Mouse (Mus musculus) MEL (cell line): ENCODE results near the gene Slk. TPM values are rescaled to one million over a fixed set of nuclear protein-coding genes. Genes with fewer than 3 reads are reported as not detected.
A peak's percentile ranks its signal among the peaks of the same experiment; 100 is the strongest.

ENCODE experiments used
- DNase-seq: peaks from one replicate; pipeline ENCODE4 v3.0.0; 2011; ENCODE audit warnings: low read depth, low spot score
- H3K27ac ChIP-seq: 2 replicates; pipeline ENCODE4 v1.5.1; 2012; ENCODE audit warnings: low read depth, mild to moderate bottlenecking, control low read depth, low read length, moderate library complexity; ENCODE audit not compliant: control insufficient read depth
- H3K27me3 ChIP-seq, 2 experiments: fragments of 150-350 bp in 1 of 2; sonication (generic) in 1 of 2; 2 replicates each; pipeline ENCODE4 v1.6.1; 2012; ENCODE audit warnings: low read length in 2 of 2, mild to moderate bottlenecking in 2 of 2, improper control_type of control experiment in 1 of 2, moderate library complexity in 1 of 2; ENCODE audit not compliant: insufficient read depth in 2 of 2, control insufficient read depth in 1 of 2
- H3K36me3 ChIP-seq, 2 experiments: 2 replicates each; pipeline ENCODE4 v1.6.1; 2012 to 2014; ENCODE audit warnings: low read length in 2 of 2, improper control_type of control experiment in 1 of 2, inconsistent platforms in 1 of 2, mild to moderate bottlenecking in 1 of 2; ENCODE audit not compliant: insufficient read depth in 2 of 2, control insufficient read depth in 1 of 2
- H3K4me1 ChIP-seq, 2 experiments: fragments of 150-350 bp in 1 of 2; sonication (generic) in 1 of 2; 2 replicates each; pipeline ENCODE4 v1.6.1; 2012; ENCODE audit warnings: low read length in 2 of 2, improper control_type of control experiment in 1 of 2, mild to moderate bottlenecking in 1 of 2; ENCODE audit not compliant: insufficient read depth in 2 of 2, control insufficient read depth in 1 of 2
- H3K4me3 ChIP-seq, 2 experiments: fragments of 150-350 bp in 1 of 2; sonication (generic) in 1 of 2; 2 replicates each; pipeline ENCODE4 v1.5.1; 2012; ENCODE audit warnings: low read depth in 2 of 2, low read length in 2 of 2, mild to moderate bottlenecking in 2 of 2, moderate library complexity in 2 of 2, control low read depth in 1 of 2, improper control_type of control experiment in 1 of 2; ENCODE audit not compliant: control insufficient read depth in 1 of 2, insufficient read depth in 1 of 2
- H3K79me2 ChIP-seq: 2 replicates; pipeline ENCODE4 v1.6.1; 2012; ENCODE audit warnings: mild to moderate bottlenecking, low read length, moderate library complexity; ENCODE audit not compliant: control insufficient read depth, poor library complexity, insufficient read depth
- H3K9ac ChIP-seq: 2 replicates; pipeline ENCODE4 v1.6.1; 2012; ENCODE audit warnings: low read depth, mild to moderate bottlenecking, control low read depth, low read length, moderate library complexity; ENCODE audit not compliant: control insufficient read depth, poor library complexity, severe bottlenecking
- H3K9me3 ChIP-seq: fragments of 150-350 bp; sonication (generic); replicated peaks from 2 replicates; pipeline ENCODE4 v1.6.1; 2012; ENCODE audit warnings: mild to moderate bottlenecking, low read length, improper control_type of control experiment, moderate library complexity; ENCODE audit not compliant: insufficient read depth
- BHLHE40 ChIP-seq: IDR thresholded peaks from 2 replicates; pipeline ENCODE4 v1.6.1; 2012; ENCODE audit warnings: low read depth, mild to moderate bottlenecking, inconsistent platforms, low read length, improper control_type of control experiment, borderline replicate concordance
- CTCF ChIP-seq, 3 experiments: IDR thresholded peaks in 2 of 3; conservative IDR thresholded peaks in 1 of 3; 2 replicates each; pipeline ENCODE4 v1.5.1; 2011 to 2012; ENCODE audit warnings: low read length in 3 of 3, low read depth in 2 of 3, mild to moderate bottlenecking in 2 of 3, improper control_type of control experiment in 1 of 3, inconsistent platforms in 1 of 3, mixed read lengths in 1 of 3, moderate library complexity in 1 of 3; ENCODE audit not compliant: control insufficient read depth in 1 of 3, insufficient read depth in 1 of 3, poor library complexity in 1 of 3, severe bottlenecking in 1 of 3
- E2F4 ChIP-seq: IDR thresholded peaks from 2 replicates; pipeline ENCODE4 v1.6.1; 2011; ENCODE audit warnings: low read depth, low read length, improper control_type of control experiment, borderline replicate concordance
- ELF1 ChIP-seq: IDR thresholded peaks from 2 replicates; pipeline ENCODE4 v1.6.1; 2014; ENCODE audit warnings: low read depth, mild to moderate bottlenecking, inconsistent platforms, low read length, improper control_type of control experiment, moderate library complexity
- GATA1 ChIP-seq: IDR thresholded peaks from 2 replicates; pipeline ENCODE4 v1.6.1; 2011; ENCODE audit warnings: low read depth, low read length, improper control_type of control experiment
- HCFC1 ChIP-seq: IDR thresholded peaks from 2 replicates; pipeline ENCODE4 v1.6.1; 2012; ENCODE audit warnings: low read depth, mild to moderate bottlenecking, inconsistent platforms, low read length, improper control_type of control experiment, moderate library complexity
- KAT2A ChIP-seq: conservative IDR thresholded peaks from 2 replicates; pipeline ENCODE4 v1.6.1; 2012; ENCODE audit warnings: low read depth, low read length, improper control_type of control experiment, inconsistent platforms
- MAZ ChIP-seq: IDR thresholded peaks from 2 replicates; pipeline ENCODE4 v1.6.1; 2012; ENCODE audit warnings: low read depth, mild to moderate bottlenecking, inconsistent platforms, low read length, improper control_type of control experiment
- MYB ChIP-seq: IDR thresholded peaks from 2 replicates; pipeline ENCODE4 v1.6.1; 2011; ENCODE audit warnings: mild to moderate bottlenecking, low read depth, low read length, improper control_type of control experiment
- NRF1 ChIP-seq: IDR thresholded peaks from 2 replicates; pipeline ENCODE4 v1.6.1; 2014; ENCODE audit warnings: low read depth, mild to moderate bottlenecking, inconsistent platforms, low read length, improper control_type of control experiment, moderate library complexity; ENCODE audit not compliant: poor library complexity, insufficient read depth, severe bottlenecking
- POLR2A ChIP-seq, 2 experiments: IDR thresholded peaks; 2 replicates each; pipeline ENCODE4 v1.6.1; 2011 to 2012; ENCODE audit warnings: low read length in 2 of 2, mild to moderate bottlenecking in 2 of 2, control low read depth in 1 of 2, improper control_type of control experiment in 1 of 2, low read depth in 1 of 2, moderate library complexity in 1 of 2; ENCODE audit not compliant: control insufficient read depth in 1 of 2, insufficient read depth in 1 of 2, poor library complexity in 1 of 2
- POLR2AphosphoS5 ChIP-seq: IDR thresholded peaks from 2 replicates; pipeline ENCODE4 v1.6.1; 2012; ENCODE audit warnings: low read depth, borderline replicate concordance, mild to moderate bottlenecking, inconsistent platforms, low read length, moderate library complexity, mixed read lengths
- RAD21 ChIP-seq: IDR thresholded peaks from 2 replicates; pipeline ENCODE4 v1.6.1; 2011; ENCODE audit warnings: mild to moderate bottlenecking, low read depth, low read length, improper control_type of control experiment
- TBP ChIP-seq: IDR thresholded peaks from 2 replicates; pipeline ENCODE4 v1.8.0; 2011; ENCODE audit warnings: low read depth, low read length, improper control_type of control experiment
- USF2 ChIP-seq, 2 experiments: IDR thresholded peaks; 2 replicates each; pipeline ENCODE4 v1.6.1; 2011 to 2012; ENCODE audit warnings: improper control_type of control experiment in 2 of 2, low read length in 2 of 2, borderline replicate concordance in 1 of 2, inconsistent platforms in 1 of 2, low read depth in 1 of 2, mild to moderate bottlenecking in 1 of 2; ENCODE audit not compliant: insufficient read depth in 1 of 2
- ZC3H11A ChIP-seq: IDR thresholded peaks from 2 replicates; pipeline ENCODE4 v1.6.1; 2012; ENCODE audit warnings: low read depth, mild to moderate bottlenecking, inconsistent platforms, low read length, improper control_type of control experiment
- ZMIZ1 ChIP-seq: IDR thresholded peaks from 2 replicates; pipeline ENCODE4 v1.6.1; 2012; ENCODE audit warnings: low read depth, mild to moderate bottlenecking, inconsistent platforms, low read length, improper control_type of control experiment, moderate library complexity
- ZNF384 ChIP-seq: IDR thresholded peaks from 2 replicates; pipeline ENCODE4 v1.6.1; 2012; ENCODE audit warnings: low read depth, mild to moderate bottlenecking, inconsistent platforms, low read length, improper control_type of control experiment
- polyA plus RNA-seq, 2 experiments: library from polyadenylated mRNA; stranded (reverse) in 1 of 2; unstranded in 1 of 2; fragments of >175 nt in 1 of 2; fragments of >200 nt in 1 of 2; gene quantifications; 2 replicates each; pipeline versions ENCODE4 v1.2.1 to v1.2.4; 2012; ENCODE audit warnings: low replicate concordance in 2 of 2, low read depth in 1 of 2; ENCODE audit not compliant: insufficient read length in 2 of 2, insufficient read depth in 1 of 2, missing spikeins in 1 of 2
- total RNA-seq: library from RNA; depleted of rRNA; stranded (reverse); fragments of 300-350 nt; gene quantifications from 2 replicates; pipeline ENCODE4 v1.2.3, GENCODE M21; 2012

Gene Slk
- total and polyA plus RNA-seq, 3 experiments, result 65.0 to 103 (median 88.2) TPM

DNA sequence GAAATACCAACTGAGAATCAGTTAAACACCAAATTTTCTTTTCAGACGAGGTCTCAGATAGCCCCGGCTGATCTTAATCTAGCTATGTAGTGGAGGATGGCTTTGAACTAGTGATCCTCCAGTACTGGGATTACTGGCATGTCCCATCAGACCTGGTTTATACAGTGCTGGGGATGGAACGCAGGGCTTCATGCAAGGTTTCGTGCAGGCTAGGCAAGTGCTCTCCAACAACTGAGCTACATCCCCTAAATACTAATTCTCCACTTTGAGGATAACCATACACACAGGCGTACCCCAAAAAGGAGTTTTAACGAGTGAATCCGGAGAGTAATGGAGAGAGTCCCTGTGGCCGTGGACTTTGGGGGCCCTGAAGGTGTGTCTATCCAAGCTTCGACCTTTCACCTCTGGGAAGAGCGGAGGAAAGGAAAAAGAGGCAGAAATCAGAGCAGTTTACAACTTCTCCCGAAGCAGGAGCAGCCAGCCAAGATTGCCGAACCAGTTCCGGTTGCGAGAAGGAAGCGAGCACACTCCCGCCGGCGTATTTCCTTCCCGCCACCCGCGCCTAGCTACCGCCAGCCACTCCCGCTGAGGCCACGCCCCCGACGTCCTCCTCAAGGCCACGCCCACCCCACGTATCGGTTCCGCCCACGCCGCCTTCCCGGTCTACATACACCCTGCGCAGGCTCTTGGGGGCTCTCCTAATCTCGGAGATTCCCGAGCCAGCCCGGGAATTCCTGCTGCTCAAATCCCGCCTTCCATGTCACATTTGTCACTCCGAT is 42.8 kb upstream of the Slk start (continued):
- TF ChIP-seq CTCF (IDR thresholded peaks at IDR 0.05 in 2 of 3, conservative IDR thresholded peaks at IDR 0.05 in 1 of 3; ENCODE audit: control insufficient read depth in 1 of 3, insufficient read depth in 1 of 3, low read depth in 2 of 3, low read length in 3 of 3, poor library complexity in 1 of 3, severe bottlenecking in 1 of 3) (no peak), ZC3H11A (no peak), KAT2A (no peak), E2F4 (peak; percentile 92; the same call in 1 of the 2 replicates)

DNA sequence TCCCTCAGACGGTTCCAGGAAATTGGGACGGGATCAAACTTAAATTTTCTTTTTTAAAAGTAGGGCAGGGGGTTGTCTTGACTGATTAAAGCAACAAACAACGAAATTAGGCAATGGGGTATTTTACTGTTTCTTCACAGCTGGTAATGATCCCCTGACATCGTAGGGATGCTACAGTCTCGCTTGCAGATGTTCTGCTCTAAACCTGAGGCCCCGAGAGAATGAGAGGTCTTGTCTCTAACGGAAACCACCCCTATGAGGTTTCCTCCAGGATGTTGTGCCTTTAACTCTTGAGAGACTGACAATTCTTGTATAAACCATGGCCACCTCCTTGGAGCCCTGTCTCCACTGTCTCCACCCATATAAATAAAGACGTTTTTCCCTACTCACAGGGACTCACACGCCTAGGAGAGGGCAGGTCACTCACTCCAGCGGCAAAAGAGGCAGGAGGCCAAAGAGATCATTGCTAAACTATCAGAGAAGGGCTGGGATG is 42.1 kb upstream of the Slk start, which contains the start of gene Stn1:
Gene Stn1, minus strand, starts transcription at position 208 of the 493 bp plus-strand sequence.
- Histone ChIP-seq H3K4me3 (peak within 1 kb of the TSS; percentile 57 to 63), H3K79me2 (no peaks in the 10 kb centered on the region), H3K27me3 (no peaks in the 10 kb centered on the region), H3K9me3 (no peaks in the 10 kb centered on the region), H3K27ac (no peak within 1 kb of the TSS), H3K9ac (peak within 1 kb of the TSS; percentile 57), H3K36me3 (peaks cover 0 to 18% of the 10 kb centered on the region in 2 experiments; a peak in 2 of 4 replicates), H3K4me1 (peaks cover 6 to 23% of the 10 kb centered on the region in 2 experiments)
- DNase-seq, result no peak
- no peak for TF ChIP-seq TBP
- no peak for TF ChIP-seq ELF1
- TF ChIP-seq ZNF384, result peak; percentile 75
- TF ChIP-seq MAZ, result peak; percentile 18; the same call in 1 of the 2 replicates
- TF ChIP-seq POLR2AphosphoS5, result no peak

DNA sequence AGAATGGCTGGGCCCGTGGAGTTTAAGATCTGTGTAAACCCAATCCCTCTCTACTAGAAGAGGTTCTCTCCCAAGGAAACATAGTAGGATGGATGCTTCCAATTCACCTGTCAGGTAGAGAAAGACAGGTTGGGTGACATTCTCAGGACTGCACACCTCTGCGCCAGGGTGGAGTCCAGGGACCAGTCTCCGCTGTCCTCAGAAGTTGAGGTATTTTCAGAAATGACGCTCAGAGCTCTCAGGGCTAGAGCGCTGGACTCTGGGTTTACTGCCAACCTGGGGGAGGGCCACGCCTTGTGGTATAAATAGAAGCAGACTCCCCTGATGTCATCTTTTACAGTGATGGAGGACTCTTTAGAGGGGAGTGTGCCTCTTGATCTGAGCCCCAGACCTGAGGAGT is 41.6 kb upstream of the Slk start:
- no peak for TF ChIP-seq RAD21
- TF ChIP-seq USF2 (IDR thresholded peaks at IDR 0.05; ENCODE audit: borderline replicate concordance in 1 of 2, insufficient read depth in 1 of 2, low read depth in 1 of 2, low read length in 2 of 2), result no peak
- TF ChIP-seq BHLHE40, result no peak
- TF ChIP-seq HCFC1, result no peak
- no peak for TF ChIP-seq ZNF384
- TF ChIP-seq ZMIZ1, result no peak
- no peak for TF ChIP-seq POLR2A (IDR thresholded peaks at IDR 0.05; ENCODE audit: control insufficient read depth in 1 of 2, insufficient read depth in 1 of 2, low read depth in 1 of 2, low read length in 2 of 2, poor library complexity in 1 of 2)
- no peak for TF ChIP-seq NRF1
- no peak for TF ChIP-seq POLR2AphosphoS5
- no peak for TF ChIP-seq CTCF (IDR thresholded peaks at IDR 0.05 in 2 of 3, conservative IDR thresholded peaks at IDR 0.05 in 1 of 3; ENCODE audit: control insufficient read depth in 1 of 3, insufficient read depth in 1 of 3, low read depth in 2 of 3, low read length in 3 of 3, poor library complexity in 1 of 3, severe bottlenecking in 1 of 3)
- TF ChIP-seq MYB, result no peak
- TF ChIP-seq GATA1, result no peak
- H3K9me3 ChIP-seq, result no peaks in the 10 kb centered on the region
- H3K36me3 ChIP-seq, result peaks cover 0 to 18% of the 10 kb centered on the region in 2 experiments; a peak in 2 of 4 replicates
- DNase-seq, result peak; percentile 27
- H3K27me3 ChIP-seq, result no peaks in the 10 kb centered on the region
- H3K27ac ChIP-seq, result no peak overlapping the region
- H3K4me3 ChIP-seq, result no peak overlapping the region
- H3K4me1 ChIP-seq, result peaks cover 6 to 23% of the 10 kb centered on the region in 2 experiments
- H3K79me2 ChIP-seq, result no peaks in the 10 kb centered on the region
- no peak overlapping the region for H3K9ac ChIP-seq
